Mouse (Mus musculus) hindbrain, embryonic 11.5 days (tissue): ENCODE data around the gene Dlg4. TPM values are rescaled to one million over a fixed set of nuclear protein-coding genes. Genes with fewer than 3 reads are reported as not detected.
A peak's percentile ranks its signal among the peaks of the same experiment; 100 is the strongest.

Experiments
- ATAC-seq: fragments of 200-750 bp; cut with Nextera tagmentation; 2 replicates; pipeline ENCODE4 v1.8.0; 2017; ENCODE audit warnings: mild to moderate bottlenecking, moderate TSS enrichment, moderate library complexity; ENCODE audit not compliant: low FRiP score
- DNase-seq: peaks from one replicate; pipeline ENCODE4 v3.0.0-alpha.2; 2015; ENCODE audit warnings: low spot score
- H3K27ac ChIP-seq: fragments of 300-500 bp; sonication (generic); 2 replicates; pipeline ENCODE4 v1.5.1; 2014; ENCODE audit warnings: mild to moderate bottlenecking, low read depth, low read length
- H3K27me3 ChIP-seq: fragments of 300-500 bp; sonication (generic); 2 replicates; pipeline ENCODE4 v1.6.1; 2014; ENCODE audit warnings: mild to moderate bottlenecking, low read length, moderate library complexity, mixed read lengths; ENCODE audit not compliant: control insufficient read depth, insufficient read depth
- H3K36me3 ChIP-seq: fragments of 300-500 bp; sonication (generic); 2 replicates; pipeline ENCODE4 v1.6.1; 2014; ENCODE audit warnings: mild to moderate bottlenecking, low read length, moderate library complexity, mixed read lengths; ENCODE audit not compliant: control insufficient read depth, insufficient read depth
- H3K4me1 ChIP-seq: fragments of 300-500 bp; sonication (generic); replicated peaks from 2 replicates; pipeline ENCODE4 v1.6.1; 2014; ENCODE audit warnings: low read length, mixed read lengths; ENCODE audit not compliant: control insufficient read depth, insufficient read depth
- H3K4me2 ChIP-seq: fragments of 300-500 bp; sonication (generic); replicated peaks from 2 replicates; pipeline ENCODE4 v1.6.1; 2014; ENCODE audit warnings: mild to moderate bottlenecking, low read depth, low read length
- H3K4me3 ChIP-seq: fragments of 300-500 bp; sonication (generic); 2 replicates; pipeline ENCODE4 v1.5.1; 2014; ENCODE audit warnings: low read depth, low read length
- H3K9ac ChIP-seq: fragments of 300-500 bp; sonication (generic); 2 replicates; pipeline ENCODE4 v1.6.1; 2014; ENCODE audit warnings: low read depth, low read length
- H3K9me3 ChIP-seq: fragments of 300-500 bp; sonication (generic); 2 replicates; pipeline ENCODE4 v1.6.1; 2016; ENCODE audit warnings: low read length; ENCODE audit not compliant: control insufficient read depth
- WGBS: fragments of 180-500 bp; shearing (Covaris S2); extraction: QIAGEN DNeasy Blood & Tissue Kit; methylation state at CpG from one replicate; pipeline ENCODE4 v1.1.7; 2014; 5-methylcytosine and 5-hydroxymethylcytosine counted together
- polyA plus RNA-seq: library from polyadenylated mRNA; unstranded; fragments of >200 nt; fragmentation: Nextera tagmentation; extraction: Ambion mirVana; gene quantifications from 2 replicates; pipeline ENCODE4 v1.2.1, GENCODE M21; 2014

Dlg4 gene
- polyA plus RNA-seq, 1 experiment from 2014 or later = 18.7 TPM

GRCm38 (mm10) chr11:69992396-69992795 is 24.3 kb upstream of the Dlg4 start:
- ATAC-seq (no peak), DNase-seq (no peak)
- Histone ChIP-seq H3K4me2 (peak overlapping the region; percentile 75), H3K4me1 (peaks cover 8% of the 10 kb centered on the region), H3K36me3 (peaks cover 7% of the 10 kb centered on the region; the same call in 1 of the 2 replicates), H3K27me3 (no peaks in the 10 kb centered on the region), H3K9me3 (no peaks in the 10 kb centered on the region), H3K27ac (no peak overlapping the region), H3K9ac (no peak overlapping the region), H3K4me3 (peak overlapping the region; percentile 65)
- WGBS = 92% methylated on average over 10 of the region's 10 CpGs

GRCm38 (mm10) chr11:69992932-69993331 is 23.8 kb upstream of the Dlg4 start:
- H3K4me3 ChIP-seq = peak overlapping the region; percentile 65; the same call in 1 of the 2 replicates
- 92% methylated on average over 3 of the region's 3 CpGs for WGBS
- H3K36me3 ChIP-seq = peaks cover 7% of the 10 kb centered on the region; the same call in 1 of the 2 replicates
- no peak overlapping the region for H3K27ac ChIP-seq
- ATAC-seq = no peak
- H3K4me1 ChIP-seq = peaks cover 12% of the 10 kb centered on the region
- no peaks in the 10 kb centered on the region for H3K9me3 ChIP-seq
- no peaks in the 10 kb centered on the region for H3K27me3 ChIP-seq
- peak overlapping the region; percentile 75; the same call in 1 of the 2 replicates for H3K4me2 ChIP-seq
- no peak overlapping the region for H3K9ac ChIP-seq
- DNase-seq = no peak

- no peaks in the 10 kb centered on the region for H3K9me3 ChIP-seq
- no peak for ATAC-seq
- 87% methylated on average over 11 of the region's 11 CpGs for WGBS
- no peak for DNase-seq
- H3K4me1 ChIP-seq = peaks cover 12% of the 10 kb centered on the region
- no peak overlapping the region for H3K4me2 ChIP-seq
- peak overlapping the region; percentile 96 for H3K4me3 ChIP-seq
- no peak overlapping the region for H3K9ac ChIP-seq
- no peaks in the 10 kb centered on the region for H3K27me3 ChIP-seq
- peaks cover 9% of the 10 kb centered on the region for H3K36me3 ChIP-seq
- H3K27ac ChIP-seq = no peak overlapping the region
Measured at GRCm38 (mm10) chr11:69994401-69995090, 22.2 kb upstream of the Dlg4 start.

GRCm38 (mm10) chr11:69995391-69995960 is 21.3 kb upstream of the Dlg4 start, which contains the start of gene Phf23:
TSS of gene Phf23 (plus strand) at chr11:69995777.
- ATAC-seq (peak; percentile 81), DNase-seq (peak; percentile 98)
- Histone ChIP-seq H3K27ac (peak within 1 kb of the TSS; percentile 96), H3K4me3 (peak within 1 kb of the TSS; percentile 96), H3K36me3 (peaks cover 11% of the 10 kb centered on the region), H3K27me3 (no peaks in the 10 kb centered on the region), H3K4me1 (peaks cover 12% of the 10 kb centered on the region), H3K9ac (peak within 1 kb of the TSS; percentile 97), H3K4me2 (peak within 1 kb of the TSS; percentile 48), H3K9me3 (no peaks in the 10 kb centered on the region)
- under 1% methylated on average over 35 of the region's 36 CpGs for WGBS

- H3K27me3 ChIP-seq = no peaks in the 10 kb centered on the region
- 0 out of 2 replicates have a peak, but pooled peaks have one; percentile 1 for ATAC-seq
- no peaks in the 10 kb centered on the region for H3K9me3 ChIP-seq
- H3K36me3 ChIP-seq = peaks cover 11% of the 10 kb centered on the region
- peak overlapping the region; percentile 96 for H3K27ac ChIP-seq
- peak overlapping the region; percentile 97 for H3K9ac ChIP-seq
- H3K4me1 ChIP-seq = peaks cover 12% of the 10 kb centered on the region
- under 1% methylated on average over 53 of the region's 66 CpGs for WGBS
- H3K4me3 ChIP-seq = peak overlapping the region; percentile 96
- peak overlapping the region; percentile 48 for H3K4me2 ChIP-seq
- DNase-seq = no peak
Measured at GRCm38 (mm10) chr11:69996161-69997061, 20.3 kb upstream of the Dlg4 start.

- peak overlapping the region; percentile 48 for H3K4me2 ChIP-seq
- peaks cover 14% of the 10 kb centered on the region for H3K4me1 ChIP-seq
- under 1% methylated on average over 22 of the region's 44 CpGs for WGBS
- peak overlapping the region; percentile 96 for H3K4me3 ChIP-seq
- peak overlapping the region; percentile 96 for H3K27ac ChIP-seq
- H3K36me3 ChIP-seq = peaks cover 11% of the 10 kb centered on the region
- ATAC-seq = peak; percentile 50
- no peaks in the 10 kb centered on the region for H3K9me3 ChIP-seq
- DNase-seq = peak; percentile 87
- no peaks in the 10 kb centered on the region for H3K27me3 ChIP-seq
- peak overlapping the region; percentile 97 for H3K9ac ChIP-seq
Measured at GRCm38 (mm10) chr11:69997070-69997509, 19.7 kb upstream of the Dlg4 start.

- 94% methylated on average over 27 of the region's 27 CpGs for WGBS
- no peak overlapping the region for H3K4me3 ChIP-seq
- no peaks in the 10 kb centered on the region for H3K9me3 ChIP-seq
Measured at GRCm38 (mm10) chr11:69998567-69999491, 17.9 kb upstream of the Dlg4 start.

More at GRCm38 (mm10) chr11:69998567-69999491, 17.9 kb upstream of the Dlg4 start:
- Histone ChIP-seq H3K36me3 (peaks cover 11% of the 10 kb centered on the region), H3K27me3 (no peaks in the 10 kb centered on the region), H3K27ac (no peak overlapping the region), H3K4me1 (peaks cover 8% of the 10 kb centered on the region; the same call in 1 of the 2 replicates), H3K4me2 (no peak overlapping the region), H3K9ac (no peak overlapping the region)
- DNase-seq = no peak
- ATAC-seq = no peak
